Mouse (Mus musculus) cerebellum, postnatal 10 days (tissue): ENCODE data around the gene A230072I06Rik.

Source experiments
- DNase-seq, 2 experiments: peaks; one replicate each; pipeline ENCODE4 v3.0.0; 2021; ENCODE audit warnings: mixed read lengths in 2 of 2

A230072I06Rik gene

DNA sequence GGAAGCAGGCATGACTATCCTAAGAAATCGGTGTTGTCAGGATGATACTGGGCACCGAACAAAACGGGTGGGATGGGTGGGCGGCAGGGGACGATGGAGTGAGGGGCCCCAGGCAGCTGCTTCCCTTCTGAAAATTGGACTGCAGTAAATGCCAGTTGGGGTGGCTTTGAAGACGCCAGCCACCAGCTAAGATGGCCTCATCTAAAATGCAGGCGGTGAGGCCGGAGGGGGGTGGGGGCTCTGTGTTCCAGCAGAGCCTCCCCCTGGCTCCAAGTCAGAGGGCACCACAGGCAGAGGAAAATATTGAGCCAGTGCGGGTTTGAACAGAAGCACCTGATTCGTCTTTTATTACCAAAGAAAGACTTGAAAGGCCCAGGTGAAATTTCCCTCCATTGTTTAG lies 45.9 kb downstream of the A230072I06Rik start:
- DNase-seq = peak in 1 of 2 experiments; percentile 58

DNA sequence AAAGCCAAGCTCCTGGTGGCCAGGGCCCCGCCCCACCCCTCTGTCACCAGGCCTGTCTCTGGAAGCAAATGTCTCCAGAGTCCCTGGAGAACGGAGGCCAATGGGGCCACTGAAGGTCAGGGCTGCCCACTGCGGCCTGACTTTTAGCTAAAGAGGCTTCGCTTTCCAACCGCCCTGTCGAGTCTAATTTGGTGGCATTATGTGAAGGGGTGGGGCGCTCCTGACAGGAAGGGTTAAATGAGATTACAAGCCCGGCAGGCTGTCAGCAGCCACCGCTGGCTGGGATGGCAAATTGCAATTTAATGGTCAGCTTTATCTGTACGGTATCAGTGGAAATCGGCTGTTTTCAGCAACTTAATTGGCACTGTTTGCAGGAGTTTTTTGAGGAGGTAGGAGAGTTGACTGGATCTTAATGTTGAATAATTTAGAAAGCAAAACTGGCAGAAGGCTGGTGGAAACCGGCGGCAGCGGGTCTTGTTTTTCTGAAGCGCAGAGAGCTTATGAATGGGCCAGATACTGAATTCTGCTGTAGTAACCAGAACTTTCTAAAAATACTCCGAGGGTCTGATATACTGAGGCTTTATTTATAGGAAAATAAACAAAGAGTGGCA lies 46.5 kb downstream of the A230072I06Rik start:
- peak in 1 of 2 experiments; percentile 36 for DNase-seq

DNA sequence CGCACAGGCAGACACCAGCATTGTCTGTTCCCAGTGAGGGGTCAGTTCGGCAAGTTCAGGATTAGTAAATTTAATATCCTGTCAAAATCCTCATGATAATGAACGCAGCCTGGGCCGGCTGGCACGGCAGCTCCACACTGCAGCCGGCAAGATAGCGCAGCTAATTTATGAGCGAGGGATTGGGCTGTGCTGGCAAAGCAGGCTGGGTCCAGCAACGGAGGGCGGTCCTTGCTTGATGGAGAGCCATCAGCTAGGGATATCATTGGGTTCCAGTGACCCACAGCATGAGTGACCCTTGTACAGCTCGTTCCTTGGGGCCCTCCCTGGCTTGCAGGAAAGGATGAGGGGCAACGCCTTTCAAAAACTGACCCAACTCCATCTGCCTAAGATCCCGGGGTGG lies 48.6 kb downstream of the A230072I06Rik start:
- DNase-seq = peak; percentile 41 to 46

- DNase-seq = no peak
Observed at GRCm38 (mm10) chr8:12327707-12328471, 49.3 kb downstream of the A230072I06Rik start.

- DNase-seq = no peak
Observed at GRCm38 (mm10) chr8:12328476-12328875, 49.9 kb downstream of the A230072I06Rik start.

DNA sequence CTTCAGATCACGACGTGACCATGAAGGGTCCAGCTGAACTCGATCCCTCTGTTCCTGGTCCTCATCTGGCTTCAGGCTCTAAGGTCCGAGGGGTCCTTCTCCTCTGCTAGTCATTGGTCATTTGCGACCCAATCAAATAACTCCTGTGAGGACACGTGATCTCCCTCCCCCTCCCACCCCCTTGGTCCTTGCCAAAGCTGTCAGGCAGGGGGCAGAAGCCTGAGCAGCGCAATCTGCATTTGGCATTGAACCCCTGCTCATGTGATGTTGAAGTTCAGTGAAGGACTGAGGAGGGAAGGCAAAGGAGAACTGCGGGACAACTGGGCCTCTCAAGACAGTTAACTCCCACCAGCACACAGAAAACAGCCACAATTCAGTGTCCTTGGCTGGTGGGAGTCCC lies 51.4 kb downstream of the A230072I06Rik start:
- peak; percentile 63 to 69 for DNase-seq
